Mouse (Mus musculus) CH12.LX (cell line): ENCODE data around the gene Gm4778. TPM values are rescaled to one million over a fixed set of nuclear protein-coding genes. Genes with fewer than 3 reads are reported as not detected.

ENCODE experiments used
- DNase-seq: peaks from one replicate; pipeline ENCODE4 v3.0.0-alpha.2; 2013; ENCODE audit errors: extremely low read depth
- H3K27ac ChIP-seq: 2 replicates; pipeline ENCODE4 v1.5.1; 2012; ENCODE audit warnings: low read depth, mild to moderate bottlenecking, control low read depth, moderate library complexity; ENCODE audit not compliant: insufficient read depth
- H3K27me3 ChIP-seq: replicated peaks from 2 replicates; pipeline ENCODE3; 2012; ENCODE audit warnings: inconsistent platforms
- H3K36me3 ChIP-seq, 2 experiments: replicated peaks in 1 of 2; 2 replicates each; pipeline versions ENCODE3 to v1.6.1; 2012; ENCODE audit warnings: inconsistent platforms in 1 of 2, low read length in 1 of 2, mild to moderate bottlenecking in 1 of 2, mixed read lengths in 1 of 2, moderate library complexity in 1 of 2; ENCODE audit not compliant: control insufficient read depth in 1 of 2, insufficient read depth in 1 of 2
- H3K4me1 ChIP-seq, 2 experiments: 2 replicates each; pipeline ENCODE4 v1.6.1; 2012; ENCODE audit warnings: inconsistent platforms in 1 of 2, moderate library complexity in 1 of 2; ENCODE audit not compliant: insufficient read depth in 2 of 2, control insufficient read depth in 1 of 2
- H3K4me2 ChIP-seq: 2 replicates; pipeline ENCODE4 v1.6.1; 2012; ENCODE audit warnings: low read depth, mild to moderate bottlenecking, control low read depth; ENCODE audit not compliant: poor library complexity, insufficient read depth, severe bottlenecking
- H3K4me3 ChIP-seq, 3 experiments: fragments of 150-350 bp in 1 of 3; sonication (generic) in 1 of 3; replicated peaks in 1 of 3; 2 replicates each; pipeline versions ENCODE3 to v1.5.1; 2011 to 2012; ENCODE audit warnings: low read depth in 2 of 3, low read length in 2 of 3, mild to moderate bottlenecking in 2 of 3, moderate library complexity in 2 of 3, control low read depth in 1 of 3, improper control_type of control experiment in 1 of 3, inconsistent platforms in 1 of 3, mixed read lengths in 1 of 3; ENCODE audit not compliant: poor library complexity in 1 of 3
- H3K79me2 ChIP-seq: replicated peaks from 2 replicates; pipeline ENCODE4 v1.6.1; 2012; ENCODE audit warnings: mild to moderate bottlenecking, moderate library complexity; ENCODE audit not compliant: control insufficient read depth, poor library complexity, insufficient read depth, severe bottlenecking; ENCODE audit errors: extremely low read depth
- H3K9ac ChIP-seq: 2 replicates; pipeline ENCODE4 v1.6.1; 2012; ENCODE audit warnings: low read depth, mild to moderate bottlenecking, control low read depth, moderate library complexity; ENCODE audit not compliant: insufficient read depth
- H3K9me3 ChIP-seq: replicated peaks from 2 replicates; pipeline ENCODE3; 2012; ENCODE audit warnings: low read length, inconsistent platforms, mixed read lengths
- CHD1 ChIP-seq: IDR thresholded peaks from 2 replicates; pipeline ENCODE4 v1.6.1; 2012; ENCODE audit warnings: low read depth, low read length, improper control_type of control experiment, inconsistent platforms
- CHD2 ChIP-seq: IDR thresholded peaks from 2 replicates; pipeline ENCODE4 v1.6.1; 2011; ENCODE audit warnings: low read length, improper control_type of control experiment
- CTCF ChIP-seq, 2 experiments: IDR thresholded peaks in 1 of 2; conservative IDR thresholded peaks in 1 of 2; 2 replicates each; pipeline ENCODE4 v1.5.1; 2011 to 2012; ENCODE audit warnings: low read depth in 2 of 2, low read length in 2 of 2, improper control_type of control experiment in 1 of 2, inconsistent platforms in 1 of 2, mild to moderate bottlenecking in 1 of 2, moderate library complexity in 1 of 2
- E2F4 ChIP-seq: IDR thresholded peaks from 2 replicates; pipeline ENCODE4 v1.6.1; 2011; ENCODE audit warnings: low read depth, low read length, improper control_type of control experiment; ENCODE audit not compliant: insufficient replicate concordance
- ETS1 ChIP-seq: conservative IDR thresholded peaks from 2 replicates; pipeline ENCODE4 v1.6.1; 2012; ENCODE audit warnings: low read depth, mild to moderate bottlenecking, inconsistent platforms, low read length, improper control_type of control experiment, moderate library complexity
- HCFC1 ChIP-seq: IDR thresholded peaks from 2 replicates; pipeline ENCODE4 v1.6.1; 2012; ENCODE audit warnings: low read depth, mild to moderate bottlenecking, inconsistent platforms, low read length, improper control_type of control experiment
- KAT2A ChIP-seq: IDR thresholded peaks from 2 replicates; pipeline ENCODE4 v1.6.1; 2012; ENCODE audit warnings: low read length, improper control_type of control experiment, inconsistent platforms; ENCODE audit not compliant: insufficient replicate concordance
- MAZ ChIP-seq: IDR thresholded peaks from 2 replicates; pipeline ENCODE4 v1.6.1; 2012; ENCODE audit warnings: low read depth, mild to moderate bottlenecking, inconsistent platforms, low read length, improper control_type of control experiment, moderate library complexity
- MEF2A ChIP-seq: IDR thresholded peaks from 2 replicates; pipeline ENCODE4 v1.6.1; 2014; ENCODE audit warnings: low read depth, mild to moderate bottlenecking, inconsistent platforms, low read length, improper control_type of control experiment, borderline replicate concordance
- NELFE ChIP-seq: IDR thresholded peaks from 2 replicates; pipeline ENCODE4 v1.6.1; 2011; ENCODE audit warnings: low read depth, low read length, improper control_type of control experiment
- NRF1 ChIP-seq: IDR thresholded peaks from 2 replicates; pipeline ENCODE4 v1.6.1; 2014; ENCODE audit warnings: low read depth, mild to moderate bottlenecking, inconsistent platforms, low read length, improper control_type of control experiment, moderate library complexity
- PAX5 ChIP-seq: IDR thresholded peaks from 2 replicates; pipeline ENCODE4 v1.6.1; 2012; ENCODE audit warnings: low read length, inconsistent platforms, mixed read lengths
- SIN3A ChIP-seq: IDR thresholded peaks from 2 replicates; pipeline ENCODE4 v1.6.1; 2012; ENCODE audit warnings: low read length, improper control_type of control experiment, inconsistent platforms
- SMC3 ChIP-seq: IDR thresholded peaks from 2 replicates; pipeline ENCODE4 v1.6.1; 2011; ENCODE audit warnings: low read depth, low read length, improper control_type of control experiment
- USF1 ChIP-seq: IDR thresholded peaks from 2 replicates; pipeline ENCODE4 v1.6.1; 2014; ENCODE audit warnings: low read depth, mild to moderate bottlenecking, inconsistent platforms, low read length, improper control_type of control experiment
- ZC3H11A ChIP-seq: IDR thresholded peaks from 2 replicates; pipeline ENCODE4 v1.6.1; 2012; ENCODE audit warnings: low read depth, mild to moderate bottlenecking, inconsistent platforms, low read length, improper control_type of control experiment
- dilution Hi-C: fragments of 300-500 bp; cut with MboI; formaldehyde crosslinking; loops from 2 replicates; pipeline ENCODE4 v1.14.3; 2020; ENCODE audit warnings: low sequenced_read_pairs; ENCODE audit not compliant: extremely low pct_unique_long_range_greater_than_20kb, extremely low pct_ligation_motif_present
- in situ Hi-C: fragments of 300-500 bp; cut with MboI; formaldehyde crosslinking; loops from 3 replicates; pipeline ENCODE4 v1.14.3; 2019; ENCODE audit warnings: low sequenced_read_pairs, low pct_ligation_motif_present, low pct_unique_long_range_greater_than_20kb, mixed read lengths
- polyA plus RNA-seq: library from polyadenylated mRNA; unstranded; fragments of >175 nt; gene quantifications from 2 replicates; pipeline ENCODE4 v1.2.1, GENCODE M21; 2012; ENCODE audit warnings: low read depth; ENCODE audit not compliant: insufficient read length
- total RNA-seq, 2 experiments: library from RNA; depleted of rRNA; stranded (reverse); fragments of 300-350 nt in 1 of 2; fragments of >200 nt in 1 of 2; gene quantifications; 2 replicates each; pipeline ENCODE4 v1.2.3; 2012 to 2014

The Gm4778 gene
- total and polyA plus RNA-seq, 3 experiments = not detected

GRCm38 (mm10) chr3:94305457-94305856 lies 41.6 kb downstream of the Gm4778 start:
- no peak for DNase-seq
- in situ Hi-C loops (no loop called here), dilution Hi-C loops (no loop called here)
- no peaks in the 10 kb centered on the region for H3K36me3 ChIP-seq
- TF ChIP-seq MAZ = no peak
- no peak for TF ChIP-seq CHD2
- no peak for TF ChIP-seq CHD1
- no peak for TF ChIP-seq NELFE
- TF ChIP-seq ZC3H11A = no peak
- no peak for TF ChIP-seq PAX5
- no peak for TF ChIP-seq HCFC1
- TF ChIP-seq CTCF (conservative IDR thresholded peaks at IDR 0.05 in 1 of 2, IDR thresholded peaks at IDR 0.05 in 1 of 2; ENCODE audit: low read depth in 2 of 2, low read length in 2 of 2) = no peak
- no peak for TF ChIP-seq KAT2A
- TF ChIP-seq E2F4 = no peak
- no peak for TF ChIP-seq NRF1
- TF ChIP-seq SIN3A = no peak
- TF ChIP-seq MEF2A = no peak
- TF ChIP-seq SMC3 = no peak
- H3K9ac ChIP-seq = no peak overlapping the region
- no peak overlapping the region for H3K4me2 ChIP-seq
- H3K79me2 ChIP-seq = no peaks in the 10 kb centered on the region
- H3K4me3 ChIP-seq = no peak overlapping the region
- 0 out of 4 replicates have a peak, but pooled peaks cover 0 to 6% of the 10 kb centered on the region in 2 experiments for H3K4me1 ChIP-seq
- no peaks in the 10 kb centered on the region for H3K9me3 ChIP-seq
- H3K27ac ChIP-seq = no peak overlapping the region
- peaks cover 15% of the 10 kb centered on the region for H3K27me3 ChIP-seq

- no peak for DNase-seq
- Histone ChIP-seq H3K9me3 (no peaks in the 10 kb centered on the region), H3K4me1 (peaks cover 0 to 11% of the 10 kb centered on the region in 2 experiments; a peak in 2 of 4 replicates), H3K27me3 (peaks cover 2% of the 10 kb centered on the region), H3K36me3 (no peaks in the 10 kb centered on the region), H3K9ac (no peak overlapping the region), H3K4me2 (no peak overlapping the region), H3K4me3 (no peak overlapping the region), H3K27ac (no peak overlapping the region), H3K79me2 (no peaks in the 10 kb centered on the region)
- in situ Hi-C loops = no loop called here
- dilution Hi-C loops = no loop called here
- TF ChIP-seq CTCF (conservative IDR thresholded peaks at IDR 0.05 in 1 of 2, IDR thresholded peaks at IDR 0.05 in 1 of 2; ENCODE audit: low read depth in 2 of 2, low read length in 2 of 2) = no peak
- TF ChIP-seq ETS1 = no peak
- no peak for TF ChIP-seq USF1
- TF ChIP-seq, all 38 proteins: peak for 0
Observed at GRCm38 (mm10) chr3:94306975-94307374, 43.1 kb downstream of the Gm4778 start.
